Mouse (Mus musculus): ENCODE measurements around the gene Stk40. TPM values are rescaled to one million over a fixed set of nuclear protein-coding genes. Genes with fewer than 3 reads are reported as not detected.

Stk40 gene
- polyA plus RNA-seq (2012; rRNA removed): 23.3 and 24.9 TPM in 2 replicates

- DNase-seq: peak; percentile 95 to 97
- WGBS: under 1% methylated on average over 32 of the region's 34 CpGs
- Histone ChIP-seq H3K27me3 (ENCODE audit: control insufficient read depth, insufficient read depth, low read length) (no peaks in the 10 kb centered on the region), H3K4me1 (ENCODE audit: control insufficient read depth, insufficient read depth, low read length) (peaks cover 25% of the 10 kb centered on the region), H3K27ac (ENCODE audit: insufficient read depth, low read length) (peak within 1 kb of the TSS; percentile 81), H3K4me3 (replicated peaks; ENCODE audit: insufficient read depth, low read depth, low read length) (peak within 1 kb of the TSS; percentile 84)
- peak; percentile 58; the same call in 1 of the 2 replicates for TF ChIP-seq CTCF (IDR thresholded peaks at IDR 0.05; ENCODE audit: borderline replicate concordance, insufficient read depth, low read depth, low read length)
- TF ChIP-seq POLR2A (IDR thresholded peaks at IDR 0.05; ENCODE audit: borderline replicate concordance, insufficient read depth, low read length): peak; percentile 87
Observed at GRCm38 (mm10) chr4:126103590-126104068, at the start of gene Stk40. Stk40 (plus strand) TSS chr4:126103957.

- Histone ChIP-seq H3K4me3 (replicated peaks; ENCODE audit: insufficient read depth, low read depth, low read length) (peak overlapping the region; percentile 92), H3K27me3 (ENCODE audit: control insufficient read depth, insufficient read depth, low read length) (no peaks in the 10 kb centered on the region), H3K27ac (ENCODE audit: insufficient read depth, low read length) (no peak overlapping the region), H3K4me1 (ENCODE audit: control insufficient read depth, insufficient read depth, low read length) (no peaks in the 10 kb centered on the region)
- no peak for DNase-seq
- whole genome bisulfite sequencing: 15% methylated on average over 19 of the region's 19 CpGs
- TF ChIP-seq CTCF (IDR thresholded peaks at IDR 0.05; ENCODE audit: borderline replicate concordance, insufficient read depth, low read depth, low read length): no peak
- no peak for TF ChIP-seq POLR2A (IDR thresholded peaks at IDR 0.05; ENCODE audit: borderline replicate concordance, insufficient read depth, low read length)
Observed at GRCm38 (mm10) chr4:126057207-126058133, 46.3 kb upstream of the Stk40 start.

GRCm38 (mm10) chr4:126058134-126058996 is 45.4 kb upstream of the Stk40 start, which contains the start of gene Oscp1:
Oscp1 (plus strand) TSS chr4:126058565.
- Histone ChIP-seq H3K27ac (ENCODE audit: insufficient read depth, low read length) (no peak within 1 kb of the TSS), H3K4me3 (replicated peaks; ENCODE audit: insufficient read depth, low read depth, low read length) (peak within 1 kb of the TSS; percentile 92), H3K27me3 (ENCODE audit: control insufficient read depth, insufficient read depth, low read length) (no peaks in the 10 kb centered on the region), H3K4me1 (ENCODE audit: control insufficient read depth, insufficient read depth, low read length) (peaks cover 2% of the 10 kb centered on the region)
- peak; percentile 90 to 92 for DNase-seq
- under 1% methylated on average over 57 of the region's 57 CpGs for WGBS
- TF ChIP-seq CTCF (IDR thresholded peaks at IDR 0.05; ENCODE audit: borderline replicate concordance, insufficient read depth, low read depth, low read length): no peak
- TF ChIP-seq POLR2A (IDR thresholded peaks at IDR 0.05; ENCODE audit: borderline replicate concordance, insufficient read depth, low read length): 0 out of 2 replicates have a peak, but pooled peaks have one; percentile 12

- WGBS: 16% methylated on average over 9 of the region's 9 CpGs
- DNase-seq: peak in 1 of 2 experiments; percentile 8
- TF ChIP-seq POLR2A (IDR thresholded peaks at IDR 0.05; ENCODE audit: borderline replicate concordance, insufficient read depth, low read length) (no peak), CTCF (IDR thresholded peaks at IDR 0.05; ENCODE audit: borderline replicate concordance, insufficient read depth, low read depth, low read length) (no peak)
- no peaks in the 10 kb centered on the region for H3K27me3 ChIP-seq (ENCODE audit: control insufficient read depth, insufficient read depth, low read length)
- H3K4me3 ChIP-seq (replicated peaks; ENCODE audit: insufficient read depth, low read depth, low read length): peak overlapping the region; percentile 92
- no peak overlapping the region for H3K27ac ChIP-seq (ENCODE audit: insufficient read depth, low read length)
- H3K4me1 ChIP-seq (ENCODE audit: control insufficient read depth, insufficient read depth, low read length): peaks cover 4% of the 10 kb centered on the region
Observed at GRCm38 (mm10) chr4:126058997-126059362, 44.8 kb upstream of the Stk40 start.

- Histone ChIP-seq H3K4me3 (replicated peaks; ENCODE audit: insufficient read depth, low read depth, low read length) (no peak overlapping the region), H3K27ac (ENCODE audit: insufficient read depth, low read length) (0 out of 2 replicates have a peak overlapping the region, but pooled peaks have one; percentile 65), H3K4me1 (ENCODE audit: control insufficient read depth, insufficient read depth, low read length) (peaks cover 10% of the 10 kb centered on the region), H3K27me3 (ENCODE audit: control insufficient read depth, insufficient read depth, low read length) (no peaks in the 10 kb centered on the region)
- no peak for TF ChIP-seq POLR2A (IDR thresholded peaks at IDR 0.05; ENCODE audit: borderline replicate concordance, insufficient read depth, low read length)
- TF ChIP-seq CTCF (IDR thresholded peaks at IDR 0.05; ENCODE audit: borderline replicate concordance, insufficient read depth, low read depth, low read length): no peak
- 15% methylated on average over 1 of the region's 1 CpGs for WGBS
- DNase-seq: peak; percentile 30 to 44
Observed at GRCm38 (mm10) chr4:126062856-126063255, 40.9 kb upstream of the Stk40 start.

GRCm38 (mm10) chr4:126065241-126065640 is 38.5 kb upstream of the Stk40 start:
- DNase-seq: no peak
- Histone ChIP-seq H3K4me3 (replicated peaks; ENCODE audit: insufficient read depth, low read depth, low read length) (no peak overlapping the region), H3K27me3 (ENCODE audit: control insufficient read depth, insufficient read depth, low read length) (no peaks in the 10 kb centered on the region), H3K27ac (ENCODE audit: insufficient read depth, low read length) (no peak overlapping the region), H3K4me1 (ENCODE audit: control insufficient read depth, insufficient read depth, low read length) (peaks cover 15% of the 10 kb centered on the region)
- TF ChIP-seq POLR2A (IDR thresholded peaks at IDR 0.05; ENCODE audit: borderline replicate concordance, insufficient read depth, low read length): no peak
- no peak for TF ChIP-seq CTCF (IDR thresholded peaks at IDR 0.05; ENCODE audit: borderline replicate concordance, insufficient read depth, low read depth, low read length)
- WGBS: 91% methylated on average over 7 of the region's 7 CpGs

- Histone ChIP-seq H3K27ac (ENCODE audit: insufficient read depth, low read length) (no peak overlapping the region; the same call in 1 of the 2 replicates), H3K4me3 (replicated peaks; ENCODE audit: insufficient read depth, low read depth, low read length) (no peak overlapping the region), H3K27me3 (ENCODE audit: control insufficient read depth, insufficient read depth, low read length) (no peaks in the 10 kb centered on the region), H3K4me1 (ENCODE audit: control insufficient read depth, insufficient read depth, low read length) (peaks cover 15% of the 10 kb centered on the region)
- WGBS: 11% methylated on average over 15 of the region's 15 CpGs
- DNase-seq: peak; percentile 53 to 64
- no peak for TF ChIP-seq POLR2A (IDR thresholded peaks at IDR 0.05; ENCODE audit: borderline replicate concordance, insufficient read depth, low read length)
- no peak for TF ChIP-seq CTCF (IDR thresholded peaks at IDR 0.05; ENCODE audit: borderline replicate concordance, insufficient read depth, low read depth, low read length)
Observed at GRCm38 (mm10) chr4:126067401-126068077, 36.2 kb upstream of the Stk40 start.
